Mouse (Mus musculus) spleen, embryonic (tissue): ENCODE data around the gene Tmco1.

Source experiments
- CTCF ChIA-PET: fragments of 350-600 bp; sonication (Branson Sonifier 250); formaldehyde crosslinking; loops from one replicate; lab custom pipeline; 2022; lab: Charles Lee

Gene Tmco1

GRCm38 (mm10) chr1:167368513-167368912 lies 60.3 kb downstream of the Tmco1 start:
- CTCF ChIA-PET: no interaction called here

GRCm38 (mm10) chr1:167369905-167370304 lies 61.7 kb downstream of the Tmco1 start:
- CTCF ChIA-PET: interaction anchor here (0.8 to 1.0 kb wide), 2 partner anchors 28 to 148 kb away, joined by 3 read pairs; no protein-coding TSS in a partner anchor

- CTCF ChIA-PET: no interaction called here
Measured at GRCm38 (mm10) chr1:167372739-167373138, 64.6 kb downstream of the Tmco1 start.

- CTCF ChIA-PET: no interaction called here
Measured at GRCm38 (mm10) chr1:167374003-167374784, 66.0 kb downstream of the Tmco1 start.

DNA sequence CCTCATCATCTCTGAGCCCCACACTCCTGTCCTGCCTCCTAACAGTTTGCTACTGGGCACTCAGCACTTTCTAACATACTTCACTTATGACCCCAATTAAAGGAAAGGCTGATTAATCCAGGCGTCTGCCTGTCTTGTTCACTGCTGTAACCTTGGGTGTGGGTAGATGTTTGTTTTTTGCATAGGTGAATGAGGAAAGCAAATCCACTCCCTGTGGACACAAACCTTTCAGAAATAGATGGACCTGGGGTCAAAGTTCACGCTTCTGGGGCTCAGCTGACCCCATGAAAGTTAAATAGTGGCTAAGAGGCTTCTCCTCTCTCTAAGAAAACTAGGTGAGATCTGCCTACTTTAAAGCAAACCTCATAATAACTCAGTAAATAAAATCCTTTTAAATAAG lies 66.8 kb downstream of the Tmco1 start:
- CTCF ChIA-PET: no interaction called here

DNA sequence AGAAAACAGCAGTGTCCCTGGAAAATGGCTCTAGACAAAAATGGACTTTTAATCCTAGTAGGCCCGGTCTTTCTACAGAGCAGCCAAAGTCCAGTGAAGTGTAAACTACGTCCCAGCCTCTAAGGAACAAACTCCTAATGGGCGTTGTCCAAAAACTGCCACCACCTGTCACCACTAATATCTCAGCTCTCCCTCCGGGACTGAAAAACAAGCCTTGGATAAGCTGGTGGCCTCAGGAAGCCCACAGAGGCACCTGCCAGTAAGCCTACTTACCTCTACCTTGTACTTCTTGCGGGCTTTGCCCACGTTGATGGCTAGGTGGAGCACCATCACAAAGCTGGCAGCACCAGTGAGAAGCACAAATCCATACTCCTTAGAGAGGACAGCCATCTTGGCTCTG lies 69.8 kb downstream of the Tmco1 start:
- CTCF ChIA-PET: no interaction called here

DNA sequence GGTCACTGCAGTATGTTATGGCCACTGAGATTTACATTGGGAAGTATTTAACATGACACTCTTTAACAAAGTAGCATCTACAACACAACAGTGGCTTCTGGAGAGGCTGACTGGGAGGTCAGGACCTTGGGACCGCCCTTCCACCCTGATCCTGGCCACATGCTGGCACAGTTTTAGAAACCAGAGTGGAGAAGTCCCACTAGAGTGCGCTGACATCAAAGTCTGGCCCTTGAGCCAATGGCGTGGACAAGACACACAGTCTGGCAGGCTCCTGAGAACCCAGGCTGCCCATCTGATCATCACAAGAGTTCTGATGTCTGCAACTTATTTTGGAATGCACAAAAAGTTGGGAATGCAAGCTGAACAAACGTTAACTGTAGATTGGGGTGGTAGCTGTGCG lies 71.6 kb downstream of the Tmco1 start:
- CTCF ChIA-PET: no interaction called here

GRCm38 (mm10) chr1:167380223-167380622 lies 72.0 kb downstream of the Tmco1 start:
- CTCF ChIA-PET: no interaction called here

GRCm38 (mm10) chr1:167381050-167382015 lies 73.2 kb downstream of the Tmco1 start:
- CTCF ChIA-PET: interaction anchor here (0.9 kb wide), 1 partner anchor 10 kb away, joined by 3 read pairs; no protein-coding TSS in a partner anchor

DNA sequence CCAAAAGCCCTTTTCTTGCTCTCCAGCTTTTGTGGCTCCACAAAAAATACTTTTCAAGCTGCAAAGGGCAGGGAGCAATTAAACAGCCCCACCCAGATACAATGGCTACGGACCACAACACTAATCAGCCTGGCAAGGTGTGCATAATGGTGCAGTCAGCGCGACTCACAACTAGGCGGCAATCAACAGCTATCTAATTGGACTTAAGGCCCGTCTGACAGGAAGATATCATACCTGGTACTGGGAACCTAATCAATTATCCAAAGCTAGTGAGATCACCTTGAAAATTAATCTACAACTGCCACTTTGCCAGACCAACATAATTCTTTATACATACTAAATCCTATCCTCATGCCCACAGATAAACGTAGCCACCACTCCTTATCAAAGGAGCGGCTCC lies 74.1 kb downstream of the Tmco1 start:
- CTCF ChIA-PET: interaction anchor here (0.6 to 0.9 kb wide), 2 partner anchors 9 to 162 kb away, joined by 3 read pairs; no protein-coding TSS in a partner anchor

DNA sequence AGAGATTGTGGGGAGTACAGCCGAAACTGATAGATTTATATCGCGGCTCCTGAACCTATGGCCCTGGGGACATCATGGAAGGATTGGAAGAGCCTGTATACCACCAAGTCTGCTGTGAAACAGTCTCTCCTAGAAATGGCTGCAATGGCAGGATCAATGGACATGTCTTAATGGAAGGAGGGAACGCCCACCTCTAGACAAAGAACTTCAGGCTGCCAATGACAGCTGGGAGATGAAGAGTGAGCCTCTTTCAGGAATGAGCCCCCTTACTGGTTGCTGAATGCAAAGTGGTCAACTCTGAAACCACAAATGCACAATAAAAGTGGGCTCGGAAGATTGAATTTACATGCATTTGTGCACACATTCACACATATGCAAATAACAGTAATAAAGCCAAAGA lies 74.6 kb downstream of the Tmco1 start:
- CTCF ChIA-PET: interaction anchor here (0.6 kb wide), 1 partner anchor 162 kb away, joined by 3 read pairs; no protein-coding TSS in a partner anchor

GRCm38 (mm10) chr1:167383178-167383577 lies 75.0 kb downstream of the Tmco1 start:
- CTCF ChIA-PET: interaction anchor here (0.6 kb wide), 1 partner anchor 163 kb away, joined by 3 read pairs; no protein-coding TSS in a partner anchor
